Mouse (Mus musculus): Measurements from ENCODE around the gene Vat1. TPM values are rescaled to one million over a fixed set of nuclear protein-coding genes. Genes with fewer than 3 reads are reported as not detected.

The Vat1 gene
- polyA plus RNA-seq, 1 experiment, result 218 TPM

GRCm38 (mm10) chr11:101416433-101417100 is 49.5 kb downstream of the Vat1 start:
- Histone ChIP-seq H3K4me1 (ENCODE audit: control insufficient read depth, insufficient read depth, low read length) (no peaks in the 10 kb centered on the region), H3K4me3 (ENCODE audit: insufficient read depth, low read length) (peak overlapping the region; percentile 96), H3K27ac (ENCODE audit: insufficient read depth, low read length) (peak overlapping the region; percentile 14; the same call in 1 of the 2 replicates)
- TF ChIP-seq CTCF (IDR thresholded peaks at IDR 0.05; ENCODE audit: borderline replicate concordance, insufficient read depth, low read length) (no peak), POLR2A (IDR thresholded peaks at IDR 0.05; ENCODE audit: low read depth, low read length) (no peak)

DNA sequence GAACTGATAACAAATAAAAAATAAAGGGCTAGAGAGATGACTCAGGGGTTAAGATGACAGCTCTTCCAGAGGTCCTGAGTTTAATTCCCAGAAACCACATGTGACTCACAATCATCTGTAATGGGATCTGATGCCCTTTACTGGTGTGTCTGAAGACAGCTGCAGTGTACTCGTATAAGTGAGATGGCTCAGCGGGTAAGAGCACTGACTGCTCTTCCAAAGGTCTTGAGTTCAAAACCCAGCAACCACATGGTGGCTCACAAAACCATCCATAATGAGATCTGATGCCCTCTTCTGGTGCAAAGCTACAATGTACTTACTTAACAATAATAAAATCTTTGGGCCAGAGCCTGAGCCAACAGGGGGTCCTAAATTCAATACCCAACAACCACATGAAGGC is 50.7 kb downstream of the Vat1 start:
- no peaks in the 10 kb centered on the region for H3K4me1 ChIP-seq (ENCODE audit: control insufficient read depth, insufficient read depth, low read length)

More for the DNA sequence above, 50.7 kb downstream of the Vat1 start:
- TF ChIP-seq CTCF (IDR thresholded peaks at IDR 0.05; ENCODE audit: borderline replicate concordance, insufficient read depth, low read length), result no peak
- no peak for TF ChIP-seq POLR2A (IDR thresholded peaks at IDR 0.05; ENCODE audit: low read depth, low read length)
- no peak overlapping the region for H3K27ac ChIP-seq (ENCODE audit: insufficient read depth, low read length)
- no peak overlapping the region for H3K4me3 ChIP-seq (ENCODE audit: insufficient read depth, low read length)

Other genes with a start within 250 kb of the Vat1 start
- 13.9 and 14.4 TPM in 2 replicates for gene Ezh1, start 239.8 kb downstream of the Vat1 start, polyA plus RNA-seq (2011; ENCODE audit: insufficient read length, low read depth, missing spikeins)
- 2.3 and 2.7 TPM in 2 replicates for gene Ramp2, start 220.2 kb downstream of the Vat1 start, polyA plus RNA-seq (2011; ENCODE audit: insufficient read length, low read depth, missing spikeins)
- 99.4 and 135 TPM in 2 replicates for gene Vps25, start 212.5 kb downstream of the Vat1 start, polyA plus RNA-seq (2011; ENCODE audit: insufficient read length, low read depth, missing spikeins)
- gene Wnk4, start 205.7 kb downstream of the Vat1 start, polyA plus RNA-seq (2011; ENCODE audit: insufficient read length, low read depth, missing spikeins), result 1.8 and 2.0 TPM in 2 replicates
- gene Cntd1, start 187.2 kb downstream of the Vat1 start, polyA plus RNA-seq (2011; ENCODE audit: insufficient read length, low read depth, missing spikeins), result 0.87 and 1.0 TPM in 2 replicates
- gene Coa3, start 187.1 kb downstream of the Vat1 start, polyA plus RNA-seq (2011; ENCODE audit: insufficient read length, low read depth, missing spikeins), result 77.1 and 78.8 TPM in 2 replicates
- gene Becn1, start 163.9 kb downstream of the Vat1 start, polyA plus RNA-seq (2011; ENCODE audit: insufficient read length, low read depth, missing spikeins), result 77.3 and 86.3 TPM in 2 replicates
- gene Psme3, start 150.0 kb downstream of the Vat1 start, polyA plus RNA-seq (2011; ENCODE audit: insufficient read length, low read depth, missing spikeins), result 127 and 143 TPM in 2 replicates
- 1.3 and 1.7 TPM in 2 replicates for gene Aoc2, start 141.2 kb downstream of the Vat1 start, polyA plus RNA-seq (2011; ENCODE audit: insufficient read length, low read depth, missing spikeins)
- 2.7 and 4.2 TPM in 2 replicates for gene Aoc3, start 135.6 kb downstream of the Vat1 start, polyA plus RNA-seq (2011; ENCODE audit: insufficient read length, low read depth, missing spikeins)
- gene G6pc, start 98.7 kb downstream of the Vat1 start, polyA plus RNA-seq (2011; ENCODE audit: insufficient read length, low read depth, missing spikeins), result not detected in 2 replicates
- 4.4 and 11.3 TPM in 2 replicates for gene Aarsd1, start 48.6 kb downstream of the Vat1 start, polyA plus RNA-seq (2011; ENCODE audit: insufficient read length, low read depth, missing spikeins)
- 12.6 and 14.7 TPM in 2 replicates for gene Gm27029, start 41.4 kb downstream of the Vat1 start, polyA plus RNA-seq (2011; ENCODE audit: insufficient read length, low read depth, missing spikeins)
- gene Rundc1, start 41.1 kb downstream of the Vat1 start, polyA plus RNA-seq (2011; ENCODE audit: insufficient read length, low read depth, missing spikeins), result 8.0 and 10.1 TPM in 2 replicates
- gene Ptges3l, start 40.9 kb downstream of the Vat1 start, polyA plus RNA-seq (2011; ENCODE audit: insufficient read length, low read depth, missing spikeins), result 14.6 and 27.7 TPM in 2 replicates
- gene Rpl27, start 23.9 kb downstream of the Vat1 start, polyA plus RNA-seq (2011; ENCODE audit: insufficient read length, low read depth, missing spikeins), result 668 and 702 TPM in 2 replicates
- gene Ifi35, start 17.8 kb downstream of the Vat1 start, polyA plus RNA-seq (2011; ENCODE audit: insufficient read length, low read depth, missing spikeins), result 24.3 and 24.7 TPM in 2 replicates
- gene Rnd2, start 1.2 kb downstream of the Vat1 start, polyA plus RNA-seq (2011; ENCODE audit: insufficient read length, low read depth, missing spikeins), result 9.5 and 11.2 TPM in 2 replicates
- gene Brca1, start 85.7 kb upstream of the Vat1 start, polyA plus RNA-seq (2011; ENCODE audit: insufficient read length, low read depth, missing spikeins), result 9.2 and 11.2 TPM in 2 replicates
- gene Nbr1, start 85.9 kb upstream of the Vat1 start, polyA plus RNA-seq (2011; ENCODE audit: insufficient read length, low read depth, missing spikeins), result 126 and 209 TPM in 2 replicates
- gene Tmem106a, start 116.0 kb upstream of the Vat1 start, polyA plus RNA-seq (2011; ENCODE audit: insufficient read length, low read depth, missing spikeins), result 13.3 and 15.6 TPM in 2 replicates
- gene Gm11634, start 133.0 kb upstream of the Vat1 start, polyA plus RNA-seq (2011; ENCODE audit: insufficient read length, low read depth, missing spikeins), result not detected in 2 replicates
- 10.8 and 18.1 TPM in 2 replicates for gene Rdm1, start 161.0 kb upstream of the Vat1 start, polyA plus RNA-seq (2011; ENCODE audit: insufficient read length, low read depth, missing spikeins)
- 4.1 and 6.5 TPM in 2 replicates for gene Arl4d, start 199.3 kb upstream of the Vat1 start, polyA plus RNA-seq (2011; ENCODE audit: insufficient read length, low read depth, missing spikeins)

Data from embryonic fibroblast, embryonic 13.5 days (primary cell).